Mouse (Mus musculus) heart, adult 8-10 months (tissue): ENCODE results near the gene Nostrin. TPM values are rescaled to one million over a fixed set of nuclear protein-coding genes. Genes with fewer than 3 reads are reported as not detected.

ENCODE experiments used
- DNase-seq: peaks from one replicate; pipeline ENCODE4 v3.0.0; 2022; ENCODE audit warnings: low spot score
- total RNA-seq, 4 experiments: library from RNA; stranded (reverse); gene quantifications; 2 replicates each; pipeline ENCODE4 v1.2.4; 2022

Nostrin gene
- 1 to 10 TPM; 3.7 to 4.8 (median 4.2) TPM for total RNA-seq

- DNase-seq = peak; percentile 74
Measured at GRCm38 (mm10) chr2:69135661-69136576, at the start of gene Nostrin. Gene Nostrin, plus strand, starts transcription at chr2:69135800.

GRCm38 (mm10) chr2:69086505-69087260 lies 48.9 kb upstream of the Nostrin start:
- no peak for DNase-seq

DNA sequence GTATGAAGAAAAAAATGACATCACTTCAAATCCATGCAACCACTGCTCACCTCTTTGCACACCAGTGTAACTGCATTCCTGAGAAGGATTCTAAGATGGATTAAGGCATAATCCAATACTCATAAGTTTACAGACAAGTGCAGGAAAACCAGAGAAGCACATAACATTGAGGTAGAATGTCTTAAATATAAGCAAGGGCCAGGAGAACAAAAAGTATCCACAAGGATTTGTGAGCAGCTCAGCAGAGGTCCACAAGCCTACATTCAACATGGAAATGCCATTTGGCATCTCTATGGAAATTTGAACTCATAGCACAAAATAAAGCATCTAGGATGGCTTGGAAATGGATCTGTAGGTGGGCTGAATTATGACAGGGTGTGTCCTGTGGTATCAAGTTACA lies 39.8 kb upstream of the Nostrin start:
- DNase-seq = no peak

GRCm38 (mm10) chr2:69096821-69097220 lies 38.8 kb upstream of the Nostrin start:
- peak; percentile 23 for DNase-seq

DNA sequence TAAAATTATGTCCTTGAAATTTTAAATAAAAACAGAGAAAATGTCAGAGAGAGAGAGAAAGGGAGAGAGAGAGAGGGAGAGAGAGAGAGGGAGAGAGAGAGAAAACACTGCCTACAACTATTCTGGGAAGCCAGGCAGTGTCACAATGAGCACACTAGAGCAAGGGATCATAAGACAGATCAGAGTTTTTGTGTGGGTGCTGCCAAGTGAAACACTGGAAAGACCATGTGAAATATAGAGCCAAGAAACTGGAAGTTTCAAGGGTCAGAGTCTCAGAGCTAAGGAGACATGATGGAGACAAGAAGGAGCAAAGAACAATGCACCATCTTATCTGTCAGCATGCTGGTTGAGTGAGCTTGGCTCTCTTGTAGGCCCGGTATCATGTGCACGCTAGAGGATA lies 38.1 kb upstream of the Nostrin start:
- DNase-seq = no peak

GRCm38 (mm10) chr2:69098701-69099100 lies 36.9 kb upstream of the Nostrin start:
- DNase-seq = no peak

DNA sequence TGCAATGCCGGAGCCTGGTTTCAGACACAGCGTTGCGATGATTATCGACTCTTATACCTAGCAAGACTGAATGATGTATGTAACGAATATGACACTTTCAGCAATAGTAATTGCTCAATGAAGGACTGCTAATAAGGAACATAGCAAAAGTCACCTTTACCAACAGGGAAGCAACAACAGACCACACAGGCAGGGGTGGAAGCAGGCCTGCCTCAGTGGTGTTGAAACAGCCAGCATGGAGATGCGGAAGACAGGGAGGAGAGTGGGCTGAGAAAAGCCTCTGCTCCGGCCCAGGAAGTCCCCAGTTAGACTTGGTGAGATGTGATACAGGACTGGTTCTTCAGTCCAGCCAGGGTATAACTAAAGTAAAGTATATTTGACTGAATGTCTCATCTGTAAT lies 36.5 kb upstream of the Nostrin start:
- no peak for DNase-seq

- peak; percentile 49 for DNase-seq
Measured at GRCm38 (mm10) chr2:69100706-69101105, 34.9 kb upstream of the Nostrin start.

GRCm38 (mm10) chr2:69103526-69103925 lies 32.1 kb upstream of the Nostrin start:
- no peak for DNase-seq

DNA sequence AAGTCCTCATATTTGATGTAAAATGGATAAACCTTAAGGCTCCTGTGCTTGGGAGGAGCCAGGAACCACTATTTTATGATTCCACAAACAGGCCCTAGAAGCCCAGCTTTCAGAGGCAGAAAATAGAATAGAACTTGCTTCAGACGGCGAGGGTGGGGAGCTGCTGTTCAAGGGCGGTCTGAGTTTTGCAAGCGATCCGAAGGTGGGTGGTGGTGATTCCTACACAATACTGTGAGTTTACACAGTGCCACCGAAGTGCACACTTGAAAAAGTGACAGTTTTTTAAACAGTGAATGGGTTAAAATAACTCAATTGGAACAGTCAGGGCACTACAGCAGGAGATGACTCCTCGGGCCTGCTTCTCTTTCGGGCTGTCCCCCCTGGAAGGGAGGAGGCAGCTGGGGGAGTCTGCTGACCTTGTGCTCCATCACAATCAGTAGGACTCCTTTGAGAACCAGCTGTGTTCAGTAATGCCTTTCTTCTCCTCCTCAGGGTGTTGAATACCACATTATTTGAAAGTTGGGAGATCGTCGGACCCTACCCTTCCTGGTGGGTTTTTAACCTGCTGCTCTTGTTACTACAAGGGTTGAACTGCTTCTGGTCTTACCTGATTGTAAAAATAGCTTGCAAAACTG lies 31.0 kb upstream of the Nostrin start:
- DNase-seq = no peak

DNA sequence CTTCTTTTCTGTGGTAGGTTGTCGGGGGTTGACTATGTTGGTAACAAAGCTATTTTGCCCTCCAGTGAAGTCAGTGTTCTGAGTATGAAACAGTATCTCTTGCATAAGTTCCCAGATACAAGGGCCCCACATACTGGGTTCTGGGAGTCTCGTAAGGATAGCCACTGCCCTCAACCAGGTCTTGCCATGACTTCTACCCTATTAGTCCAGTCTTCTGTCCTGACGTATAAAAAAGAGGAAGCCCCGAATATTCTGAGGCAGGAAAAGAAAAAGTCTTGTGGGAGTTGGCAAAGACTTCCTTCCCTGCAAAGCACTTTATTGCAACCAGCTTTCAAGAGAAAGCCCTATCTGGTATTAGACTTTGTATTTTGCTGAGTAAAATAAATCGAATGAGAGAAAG lies 26.4 kb upstream of the Nostrin start:
- no peak for DNase-seq

GRCm38 (mm10) chr2:69109710-69110109 lies 25.9 kb upstream of the Nostrin start:
- no peak for DNase-seq

GRCm38 (mm10) chr2:69112609-69113008 lies 23.0 kb upstream of the Nostrin start:
- DNase-seq = no peak

- DNase-seq = peak; percentile 53
Measured at GRCm38 (mm10) chr2:69113829-69114547, 21.6 kb upstream of the Nostrin start.

DNA sequence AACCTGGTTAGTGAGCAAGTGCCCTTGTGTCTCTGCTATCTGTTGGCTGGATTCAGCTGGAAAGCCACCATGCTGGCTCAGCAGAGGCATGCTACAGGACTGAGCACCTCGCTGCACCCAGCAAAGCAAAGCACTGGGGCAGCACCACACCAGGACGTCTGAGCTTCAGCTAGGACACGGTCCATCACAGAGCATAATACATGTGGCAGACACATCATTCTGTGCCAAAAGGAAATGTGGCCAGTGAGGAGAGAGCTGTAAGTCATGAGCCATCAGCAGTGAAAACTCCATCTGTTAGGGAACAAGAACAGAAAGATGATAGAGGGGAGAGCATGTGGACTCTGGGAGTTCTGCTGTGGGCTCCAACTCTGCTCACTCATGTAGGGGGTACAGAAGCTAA lies 19.7 kb upstream of the Nostrin start:
- no peak for DNase-seq

- no peak for DNase-seq
Measured at GRCm38 (mm10) chr2:69116767-69117166, 18.8 kb upstream of the Nostrin start.

DNA sequence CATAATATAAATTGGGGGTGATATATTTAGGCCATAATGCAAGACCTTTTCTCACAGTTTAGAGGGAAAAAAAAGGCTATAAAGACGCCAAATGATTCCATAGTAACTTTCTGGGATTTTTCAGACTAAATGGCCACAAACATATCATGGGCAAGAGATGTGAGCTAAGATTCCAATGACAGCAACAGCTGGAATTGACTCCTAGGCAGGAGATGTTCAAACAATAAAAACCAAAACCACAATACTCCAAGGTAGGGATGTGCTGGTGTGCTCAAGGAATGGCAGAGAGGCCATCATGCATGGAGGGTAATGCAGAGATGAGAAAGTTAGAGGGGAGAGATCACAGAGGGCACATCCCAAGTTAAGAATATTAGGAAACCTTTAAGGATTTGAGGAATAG lies 16.6 kb upstream of the Nostrin start:
- DNase-seq = no peak

GRCm38 (mm10) chr2:69119718-69120117 lies 15.9 kb upstream of the Nostrin start:
- DNase-seq = no peak

DNA sequence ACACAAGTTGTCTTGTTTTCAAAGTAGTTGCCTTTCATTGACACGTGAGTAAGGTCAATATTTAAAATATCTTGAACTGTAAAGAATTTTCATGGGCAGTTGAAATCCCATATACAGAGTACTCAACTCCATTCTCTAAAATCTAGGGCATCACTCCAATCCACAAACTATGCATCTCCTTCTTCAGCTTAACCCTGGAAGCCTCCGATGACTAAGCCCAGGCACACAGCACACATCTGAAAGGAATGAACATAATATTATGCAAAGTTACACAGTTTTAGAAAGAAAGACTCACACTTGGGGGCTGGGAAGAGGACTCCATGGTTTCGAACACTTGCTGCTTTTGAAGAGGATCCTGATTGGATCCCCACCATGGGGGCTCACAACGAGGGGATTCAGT lies 13.9 kb upstream of the Nostrin start:
- DNase-seq = no peak

DNA sequence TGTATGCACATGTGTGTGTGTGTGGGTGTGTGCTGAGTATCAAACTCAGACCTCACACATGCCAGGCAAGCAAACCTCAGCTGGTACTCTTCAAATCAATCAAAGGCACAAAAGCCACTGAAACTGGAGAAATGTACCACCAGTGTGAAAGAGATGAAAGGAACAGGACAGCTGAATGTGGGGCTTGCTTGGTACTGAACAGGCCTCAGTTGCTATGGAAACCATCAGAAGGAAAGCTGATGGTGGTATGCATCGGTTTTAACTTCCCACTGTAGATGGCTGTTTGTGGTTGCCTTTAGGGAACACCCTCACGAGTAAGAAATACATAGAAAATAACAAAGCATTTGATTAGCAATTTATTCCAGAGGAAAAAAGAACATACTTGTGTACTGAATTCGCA lies 10.2 kb upstream of the Nostrin start:
- DNase-seq = no peak

DNA sequence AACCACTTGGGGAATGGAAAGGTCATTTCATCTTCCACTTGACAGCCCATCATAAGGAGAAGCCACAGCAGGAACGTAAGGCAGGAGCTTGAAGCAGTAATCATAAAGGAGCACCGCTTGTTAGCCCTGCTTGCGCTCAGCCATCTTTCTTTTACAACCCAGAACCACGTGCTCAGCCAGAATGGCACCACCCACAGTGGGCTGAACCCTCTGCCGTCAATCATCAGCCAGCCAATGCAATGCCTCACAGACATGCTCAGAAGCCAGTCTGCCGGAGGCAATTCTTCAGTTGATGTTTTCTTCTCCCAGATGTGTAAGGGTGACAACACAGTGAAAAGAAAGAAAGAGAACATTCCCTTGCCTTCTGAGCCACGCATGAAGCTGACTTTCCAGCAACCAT lies 7.3 kb upstream of the Nostrin start:
- no peak for DNase-seq

GRCm38 (mm10) chr2:69128921-69129395 lies 6.6 kb upstream of the Nostrin start:
- peak; percentile 53 for DNase-seq
